Mouse (Mus musculus) ES-E14 (cell line): Measurements from ENCODE around the gene Gm3625.

Experiments used
- CHD2 ChIP-seq: IDR thresholded peaks from 2 replicates; pipeline ENCODE4 v1.6.1; 2014; ENCODE audit warnings: mild to moderate bottlenecking, low read depth, low read length, inconsistent platforms
- HCFC1 ChIP-seq: IDR thresholded peaks from 2 replicates; pipeline ENCODE4 v1.6.1; 2012; ENCODE audit warnings: low read length, inconsistent platforms, borderline replicate concordance; ENCODE audit not compliant: insufficient read depth

- no peak for TF ChIP-seq HCFC1
- no peak for TF ChIP-seq CHD2
These were observed 4.1 kb downstream of the Gm3625 start for GRCm38 (mm10) chr12:4588603-4589002.
